Mouse (Mus musculus): ENCODE data around the gene Olfr325.

DNA sequence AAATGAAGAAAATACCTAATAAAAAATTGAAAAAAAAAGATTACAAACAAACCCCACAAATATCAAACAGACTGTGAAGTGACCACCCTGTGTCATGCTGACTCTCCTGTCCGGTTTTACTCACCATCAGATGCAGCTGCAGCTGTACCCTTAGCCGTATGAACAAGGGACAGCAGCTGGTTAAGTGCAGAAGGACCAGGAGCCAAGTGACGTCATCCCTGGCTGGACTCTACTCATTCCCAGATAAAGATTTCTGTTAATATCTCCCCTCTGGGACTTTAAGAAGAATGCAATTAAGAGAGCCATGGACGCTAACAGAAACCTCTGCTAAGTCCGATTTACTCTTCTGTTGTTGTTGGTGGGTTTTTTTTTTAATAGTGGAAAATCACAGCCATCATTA lies 7.1 kb upstream of the Olfr325 start, which contains the start of gene Olfr224:
- TF ChIP-seq CTCF (IDR thresholded peaks at IDR 0.05; ENCODE audit: extremely low read depth, insufficient read length, insufficient replicate concordance, low read depth, low read length) (no peak), POLR2A (IDR thresholded peaks at IDR 0.05; ENCODE audit: low read depth, low read length) (no peak)
